Mouse (Mus musculus) mature B cell (primary cell): ENCODE data around the gene Slain1.
"Not testable (repeated sequence)": the region's sequence is repeated elsewhere in the genome, so short reads cannot be mapped to it uniquely, and the experiment has no call there.

Experiments
- in situ Hi-C: fragments of 300-500 bp; cut with MboI; formaldehyde crosslinking; loops from 2 replicates; pipeline ENCODE4 v1.14.3; 2019

Gene Slain1

GRCm38 (mm10) chr14:103720637-103721355 lies 70.8 kb downstream of the Slain1 start:
- in situ Hi-C loops = no loop called here

GRCm38 (mm10) chr14:103723314-103723713 lies 73.3 kb downstream of the Slain1 start:
- in situ Hi-C loops = no loop called here

- in situ Hi-C loops = no loop called here
These were observed 73.8 kb downstream of the Slain1 start for GRCm38 (mm10) chr14:103723841-103724240.

GRCm38 (mm10) chr14:103728506-103728905 lies 78.5 kb downstream of the Slain1 start:
- in situ Hi-C loops = no loop called here

GRCm38 (mm10) chr14:103728951-103729725 lies 79.1 kb downstream of the Slain1 start:
- in situ Hi-C loops = no loop called here

- in situ Hi-C loops = no loop called here
These were observed 79.8 kb downstream of the Slain1 start for GRCm38 (mm10) chr14:103729760-103730367.

GRCm38 (mm10) chr14:103732626-103733025 lies 82.6 kb downstream of the Slain1 start:
- in situ Hi-C loops = no loop called here

- in situ Hi-C loops = no loop called here
These were observed 91.2 kb downstream of the Slain1 start for GRCm38 (mm10) chr14:103741216-103741615.

- in situ Hi-C loops = no loop called here
These were observed 92.1 kb downstream of the Slain1 start for GRCm38 (mm10) chr14:103742150-103742549.

- in situ Hi-C loops = no loop called here
These were observed 97.3 kb downstream of the Slain1 start for GRCm38 (mm10) chr14:103747345-103747744.

- in situ Hi-C loops = not testable (repeated sequence)
These were observed 100.6 kb downstream of the Slain1 start for GRCm38 (mm10) chr14:103750638-103751037.

- in situ Hi-C loops = no loop called here
These were observed 101.4 kb downstream of the Slain1 start for GRCm38 (mm10) chr14:103751384-103751783.

GRCm38 (mm10) chr14:103752773-103753172 lies 102.7 kb downstream of the Slain1 start:
- in situ Hi-C loops = no loop called here

GRCm38 (mm10) chr14:103754041-103754440 lies 104.0 kb downstream of the Slain1 start:
- in situ Hi-C loops = no loop called here

- in situ Hi-C loops = no loop called here
These were observed 104.4 kb downstream of the Slain1 start for GRCm38 (mm10) chr14:103754465-103754864.
